Mouse (Mus musculus): Measurements from ENCODE around the gene Snai1.

The Snai1 gene

DNA sequence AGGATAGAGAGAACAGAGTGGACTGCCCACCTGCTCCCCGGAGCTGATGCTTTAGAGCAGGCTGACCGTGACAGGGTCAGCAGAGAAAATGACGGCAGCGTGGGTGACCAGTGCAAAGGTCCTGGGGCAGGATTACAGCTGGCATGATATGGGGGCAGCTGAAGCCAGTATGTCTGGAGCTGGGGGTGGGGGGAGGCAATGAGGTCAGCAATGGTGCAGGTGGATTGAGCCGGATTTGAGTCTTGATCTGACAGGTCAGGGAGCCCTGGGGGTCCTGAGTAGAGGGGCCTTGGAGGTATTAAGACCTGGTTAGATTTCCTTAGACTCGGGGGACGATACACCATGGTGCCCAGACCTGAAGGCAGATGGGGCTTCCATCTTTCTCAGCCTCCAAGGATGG is 37.6 kb downstream of the Snai1 start:
- in situ Hi-C loops (cut with MboI; ENCODE audit: unreplicated experiment in 2 of 2) = no loop called here

- in situ Hi-C loops (cut with MboI; ENCODE audit: unreplicated experiment in 2 of 2) = no loop called here
Observed at GRCm38 (mm10) chr2:167576121-167576620, 38.2 kb downstream of the Snai1 start.

DNA sequence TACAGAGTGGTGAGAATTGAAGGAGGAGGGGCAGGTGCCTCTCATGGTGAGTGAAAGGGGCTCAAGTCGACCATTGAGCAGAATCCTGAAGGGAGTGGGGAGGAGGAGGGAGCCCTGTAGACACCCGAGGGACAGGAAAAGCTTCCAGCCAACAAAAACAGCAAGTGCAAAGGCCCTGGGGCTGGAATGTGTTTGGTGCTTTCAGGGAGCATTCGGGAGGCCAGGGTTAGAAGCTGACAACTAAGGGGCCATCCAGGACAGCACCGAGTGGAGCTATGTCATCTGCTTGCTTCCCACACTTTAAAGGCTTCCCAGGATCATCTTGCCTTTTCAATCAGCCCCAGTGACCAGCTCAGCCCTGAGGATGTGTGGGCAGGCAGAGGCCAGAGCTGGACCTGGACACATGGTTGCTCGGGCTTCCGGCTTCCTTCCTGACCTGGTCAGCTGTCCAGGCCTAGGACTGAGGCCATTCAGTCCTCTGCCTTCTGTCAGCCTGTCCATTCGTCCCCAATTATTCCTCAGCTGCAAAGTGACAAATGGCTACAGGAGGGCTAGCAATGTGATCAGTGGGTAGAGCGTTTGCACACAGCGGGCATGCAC is 39.3 kb downstream of the Snai1 start:
- in situ Hi-C loops (cut with MboI; ENCODE audit: unreplicated experiment in 2 of 2) = no loop called here

GRCm38 (mm10) chr2:167578521-167578920 is 40.5 kb downstream of the Snai1 start:
- in situ Hi-C loops (cut with MboI; ENCODE audit: unreplicated experiment in 2 of 2) = no loop called here

DNA sequence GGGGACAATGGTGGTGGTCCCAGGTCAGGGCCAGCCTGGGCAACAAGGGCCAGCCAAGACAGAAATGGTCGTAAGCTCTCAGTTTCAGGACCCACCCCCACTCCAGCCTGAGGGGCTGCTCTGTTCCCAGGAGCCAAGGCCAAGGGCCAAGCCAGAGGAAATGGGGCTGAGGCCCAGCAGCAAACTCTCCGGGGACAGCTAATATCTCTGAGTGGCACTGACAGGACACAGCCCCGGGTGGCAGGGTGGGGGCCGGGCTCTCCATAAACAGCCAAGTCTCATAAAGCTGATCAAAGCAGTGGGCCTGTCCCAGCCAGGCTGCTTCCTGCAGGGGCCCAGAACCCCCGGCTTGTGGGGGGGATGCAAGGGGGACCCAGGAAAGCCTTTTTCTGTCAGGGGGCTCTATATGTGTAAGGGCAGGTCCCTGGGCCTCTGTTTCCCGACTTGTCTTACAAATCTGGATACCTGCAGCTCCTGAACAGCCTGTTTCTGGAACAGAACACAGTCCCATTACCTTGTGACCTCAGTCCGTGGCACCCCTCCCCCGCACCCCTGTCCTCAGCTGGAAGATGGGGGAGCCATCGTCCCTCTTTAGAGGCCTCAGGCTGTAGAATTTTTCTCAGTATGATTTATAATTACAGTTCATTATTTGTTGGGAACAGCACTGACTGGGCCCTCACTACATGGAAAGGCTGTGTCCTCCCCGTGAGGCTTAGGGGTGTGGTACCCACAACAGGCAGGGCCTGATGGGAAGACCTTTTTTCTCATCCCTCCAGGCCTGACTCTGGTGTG is 45.4 kb downstream of the Snai1 start:
- in situ Hi-C loops (cut with MboI; ENCODE audit: unreplicated experiment in 2 of 2) = no loop called here

DNA sequence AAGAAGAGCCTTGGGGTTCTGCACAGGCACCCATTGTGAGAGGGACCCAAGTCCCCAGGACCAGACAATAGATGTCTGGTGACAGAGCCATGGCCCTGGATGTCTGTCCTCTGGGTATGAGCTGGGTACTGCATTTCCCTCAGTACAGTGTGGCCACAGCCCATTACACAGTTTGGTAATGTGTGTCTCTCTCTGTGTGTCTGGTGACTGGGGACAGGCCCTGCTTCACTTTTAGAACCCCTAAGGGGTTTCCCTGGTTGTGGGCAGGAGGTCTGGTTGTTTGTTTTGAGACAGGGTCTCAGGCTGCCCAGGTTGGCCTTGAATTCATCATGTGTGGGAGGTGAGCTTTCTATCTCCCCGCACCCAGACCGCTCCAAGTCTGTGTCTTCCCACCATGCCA is 47.3 kb downstream of the Snai1 start:
- in situ Hi-C loops (cut with MboI; ENCODE audit: unreplicated experiment in 2 of 2) = no loop called here

- in situ Hi-C loops (cut with MboI; ENCODE audit: unreplicated experiment in 2 of 2) = no loop called here
Observed at GRCm38 (mm10) chr2:167586041-167586440, 48.0 kb downstream of the Snai1 start.

GRCm38 (mm10) chr2:167586976-167587375 is 49.0 kb downstream of the Snai1 start:
- in situ Hi-C loops (cut with MboI; ENCODE audit: unreplicated experiment in 2 of 2) = no loop called here

DNA sequence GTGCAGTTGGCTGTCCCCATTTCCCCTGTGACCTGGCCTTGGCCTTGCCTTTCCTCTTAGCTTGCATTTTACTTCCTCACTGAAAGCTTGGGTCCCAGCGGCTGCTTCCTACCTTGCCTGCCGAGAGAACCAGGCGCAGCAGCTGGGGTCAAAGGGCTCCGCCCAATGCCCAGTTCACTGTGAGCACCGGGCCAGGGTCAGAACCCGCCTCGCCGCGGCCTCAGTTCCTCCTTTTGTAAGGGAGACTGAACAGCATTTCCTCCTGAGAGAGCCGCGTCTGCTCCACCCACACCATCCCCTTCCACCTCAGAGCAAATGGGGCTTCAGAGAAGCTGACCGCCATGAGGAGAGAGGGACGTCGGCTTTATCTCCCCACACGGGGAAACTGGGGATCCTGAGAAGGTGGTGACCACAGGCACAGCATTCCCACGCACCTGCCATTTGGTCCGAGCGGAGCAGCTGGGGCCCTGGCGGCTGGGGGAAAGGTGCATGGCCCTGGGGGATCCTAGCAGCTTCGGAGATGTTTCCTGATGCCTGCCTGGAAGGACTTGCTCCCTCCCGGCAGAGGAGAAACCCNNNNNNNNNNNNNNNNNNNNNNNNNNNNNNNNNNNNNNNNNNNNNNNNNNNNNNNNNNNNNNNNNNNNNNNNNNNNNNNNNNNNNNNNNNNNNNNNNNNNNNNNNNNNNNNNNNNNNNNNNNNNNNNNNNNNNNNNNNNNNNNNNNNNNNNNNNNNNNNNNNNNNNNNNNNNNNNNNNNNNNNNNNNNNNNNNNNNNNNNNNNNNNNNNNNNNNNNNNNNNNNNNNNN is 51.0 kb downstream of the Snai1 start:
- in situ Hi-C loops (cut with MboI; ENCODE audit: unreplicated experiment in 2 of 2) = no loop called here

All from v-Abl transformed pro-B cells (cell line).